Mouse (Mus musculus) cerebellum, adult 2 months (tissue): ENCODE data around the gene Anxa6.
A peak's percentile ranks its signal among the peaks of the same experiment; 100 is the strongest.

Experiments
- CTCF ChIP-seq: fragments of 200-500 bp; IDR thresholded peaks from 2 replicates; pipeline ENCODE4 v1.5.1; 2011; ENCODE audit warnings: low read depth, mild to moderate bottlenecking, control low read depth, low read length, moderate library complexity, borderline replicate concordance; ENCODE audit not compliant: insufficient read depth
- POLR2A ChIP-seq: fragments of 200-500 bp; IDR thresholded peaks from 2 replicates; pipeline ENCODE4 v1.6.1; 2011; ENCODE audit warnings: low read length, control low read depth, borderline replicate concordance; ENCODE audit not compliant: insufficient read depth

- TF ChIP-seq POLR2A (no peak), CTCF (peak; percentile 91)
These were observed 6.3 kb upstream of the Anxa6 start for GRCm38 (mm10) chr11:55039591-55039990.
